Mouse (Mus musculus) olfactory bulb, adult 2 months (tissue): ENCODE measurements around the gene Draxin.

Experiments used
- CTCF ChIP-seq: fragments of 200-500 bp; IDR thresholded peaks from 2 replicates; pipeline ENCODE4 v1.5.1; 2012; ENCODE audit warnings: low read depth, mild to moderate bottlenecking, low read length, moderate library complexity; ENCODE audit not compliant: insufficient read depth
- POLR2A ChIP-seq: fragments of 200-500 bp; IDR thresholded peaks from 2 replicates; pipeline ENCODE4 v1.6.1; 2012; ENCODE audit warnings: mild to moderate bottlenecking, low read depth, low read length, moderate library complexity; ENCODE audit not compliant: insufficient read depth

DNA sequence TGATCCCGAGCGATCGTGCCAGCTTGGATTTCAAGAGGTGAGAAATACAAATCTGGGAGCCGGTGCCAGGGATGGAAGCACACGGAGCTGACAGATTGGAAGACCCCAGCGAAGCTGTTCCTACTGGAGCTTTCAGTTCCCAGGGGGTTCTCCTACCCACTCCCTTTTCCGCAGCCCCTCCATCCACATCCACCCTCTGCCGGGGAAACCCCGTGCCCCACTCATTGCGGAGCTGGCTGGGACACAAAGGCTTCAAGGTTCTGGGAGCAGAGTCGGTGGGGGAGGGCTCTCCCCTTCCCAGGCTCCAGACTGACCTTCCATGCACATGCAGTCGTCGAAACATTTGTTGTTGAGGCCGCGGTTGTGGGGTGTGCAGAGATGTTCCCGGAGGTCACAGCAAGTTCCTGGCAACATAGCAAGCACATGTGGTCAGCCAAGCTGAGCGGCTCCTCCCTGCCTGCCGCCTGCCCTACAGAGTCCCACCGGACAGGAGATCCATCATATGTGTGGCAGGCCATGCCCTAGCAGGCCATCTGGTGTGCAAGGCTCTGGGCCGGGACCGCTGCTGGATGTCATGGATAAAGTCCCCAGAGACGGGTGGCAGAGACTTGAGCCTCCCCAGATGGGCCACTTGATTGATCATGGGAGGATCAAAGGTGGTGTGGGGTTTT lies 22.7 kb downstream of the Draxin start:
- TF ChIP-seq CTCF (no peak), POLR2A (no peak)
